Mouse (Mus musculus) MN1 (cell line): ENCODE measurements around the gene AU018091.
A peak's percentile ranks its signal among the peaks of the same experiment; 100 is the strongest.
"Not testable (repeated sequence)": the region's sequence is repeated elsewhere in the genome, so short reads cannot be mapped to it uniquely, and the experiment has no call there.

Source experiments
- DNase-seq: peaks from one replicate; pipeline ENCODE4 v3.0.0-alpha.2; 2016; ENCODE audit warnings: low spot score

AU018091 gene

GRCm38 (mm10) chr7:3168925-3169324 lies at the start of gene AU018091:
TSS of gene AU018091 (minus strand) at chr7:3169203.
- no peak for DNase-seq

DNA sequence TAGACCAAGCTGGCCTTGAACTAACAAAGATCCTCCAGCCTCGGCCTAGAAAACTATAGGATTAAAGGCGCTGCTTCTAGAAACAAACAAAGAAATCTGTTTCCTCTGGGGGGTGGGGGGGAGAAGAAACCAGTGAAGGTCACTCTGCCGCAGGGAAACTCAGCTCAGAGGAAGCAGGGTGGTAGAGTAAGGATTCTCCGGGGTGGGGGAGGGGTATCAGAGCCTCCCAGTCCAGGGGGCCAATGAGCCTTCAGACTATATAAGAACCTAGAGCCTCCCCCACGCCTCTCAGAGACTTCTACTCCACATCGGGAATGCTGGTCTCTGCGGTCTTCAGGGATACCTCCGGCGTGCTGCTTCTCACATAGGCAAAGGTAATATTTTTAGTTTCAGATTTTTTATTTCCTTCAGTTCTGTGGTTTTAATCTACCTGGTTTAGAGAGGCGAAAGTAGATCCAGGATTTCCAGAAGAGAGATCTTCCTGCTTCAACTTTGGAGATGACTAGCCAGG lies 48.6 kb upstream of the AU018091 start:
- DNase-seq = no peak

DNA sequence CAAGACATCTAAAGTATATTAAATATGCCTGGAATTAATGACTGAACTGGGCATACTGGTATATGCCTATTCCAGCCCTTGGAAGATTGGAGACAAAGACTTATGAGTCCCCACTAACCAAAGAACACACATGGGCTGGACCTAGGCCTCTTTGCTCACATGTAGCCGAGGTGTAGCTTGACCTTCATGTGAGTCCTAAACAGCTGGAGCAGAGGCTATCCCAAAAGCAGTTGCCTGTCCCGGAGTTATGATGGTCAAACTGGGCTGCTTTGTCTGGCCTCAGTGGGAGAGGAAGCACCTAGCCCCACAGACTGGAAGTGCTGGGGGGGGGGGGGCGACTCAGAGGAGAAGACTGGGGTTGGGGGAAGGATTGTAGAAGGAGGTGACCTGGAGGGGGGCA lies 47.3 kb upstream of the AU018091 start:
- no peak for DNase-seq

DNA sequence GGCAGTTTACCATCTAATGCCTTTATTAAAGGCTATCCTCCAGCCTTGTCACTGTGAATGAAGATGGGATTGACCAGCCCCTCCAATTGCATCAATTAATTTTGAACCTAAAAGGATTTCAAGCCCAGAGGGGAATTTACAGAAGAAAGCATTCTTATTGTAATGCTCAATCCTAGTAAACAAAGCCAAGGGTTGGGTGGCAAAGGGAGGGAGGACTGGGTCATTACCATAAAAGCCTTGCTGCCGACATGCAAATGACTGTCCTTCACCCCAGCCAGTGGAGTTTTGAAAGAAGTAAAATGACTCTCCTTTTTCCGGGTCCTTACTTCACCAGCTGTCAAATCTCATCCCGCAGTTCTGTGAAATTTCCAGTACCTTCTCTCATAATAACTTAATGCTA lies 44.6 kb upstream of the AU018091 start:
- DNase-seq = no peak

DNA sequence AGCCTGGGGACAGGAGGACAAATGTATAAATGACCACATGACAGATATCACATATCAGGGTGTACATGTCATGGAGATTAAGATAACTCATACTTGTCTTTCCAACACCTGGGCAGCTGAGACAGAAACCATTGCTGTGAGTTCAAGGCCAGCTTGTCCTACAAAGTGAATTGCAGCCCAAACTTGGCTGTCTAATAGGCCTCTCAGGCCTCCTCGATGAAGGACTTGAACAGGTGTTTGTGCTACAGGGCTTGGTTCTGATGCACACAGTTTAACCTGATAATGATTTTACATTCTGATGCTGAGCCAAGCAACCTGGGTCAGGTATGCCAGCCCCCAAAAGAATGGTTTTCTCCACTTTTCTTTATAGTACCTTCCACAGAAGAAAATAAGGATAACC lies 44.2 kb upstream of the AU018091 start:
- DNase-seq = no peak

DNA sequence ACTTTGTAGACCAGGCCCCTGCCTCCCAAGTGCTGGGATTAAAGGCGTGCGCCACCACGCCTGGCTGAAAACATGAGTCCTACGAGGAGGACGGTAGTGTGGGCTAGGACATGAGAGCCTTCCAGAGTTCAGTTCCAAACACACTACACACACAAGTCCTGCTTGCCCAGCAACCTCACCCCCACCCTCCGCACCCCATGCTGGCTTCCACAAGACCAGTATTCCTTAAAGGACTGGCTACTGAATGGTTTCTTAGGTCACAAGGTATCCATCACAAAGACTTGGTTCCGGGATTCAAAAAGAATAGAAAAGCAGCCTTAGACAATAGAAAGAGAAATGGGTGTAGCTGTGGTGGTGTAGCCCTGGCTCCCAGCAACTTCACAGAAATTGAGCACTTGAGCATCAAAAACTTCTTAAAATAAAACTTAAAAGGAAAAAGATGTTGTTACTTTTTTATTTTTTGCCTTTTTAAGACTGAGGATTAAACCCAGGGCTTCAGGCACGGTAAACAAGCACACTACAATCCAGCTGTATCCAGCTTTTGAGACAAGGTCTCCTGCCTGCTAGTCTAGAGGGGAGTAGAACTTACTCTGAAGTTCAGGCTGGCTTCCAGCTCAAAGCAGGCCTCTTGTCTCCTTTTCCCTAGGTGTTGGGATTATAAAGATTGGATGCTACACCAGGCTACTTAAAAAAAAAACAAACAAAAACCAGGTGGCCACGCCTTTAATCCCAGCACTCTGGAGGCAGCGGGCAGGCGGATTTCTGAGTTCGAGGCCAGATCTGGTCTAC lies 43.2 kb upstream of the AU018091 start:
- DNase-seq = no peak

DNA sequence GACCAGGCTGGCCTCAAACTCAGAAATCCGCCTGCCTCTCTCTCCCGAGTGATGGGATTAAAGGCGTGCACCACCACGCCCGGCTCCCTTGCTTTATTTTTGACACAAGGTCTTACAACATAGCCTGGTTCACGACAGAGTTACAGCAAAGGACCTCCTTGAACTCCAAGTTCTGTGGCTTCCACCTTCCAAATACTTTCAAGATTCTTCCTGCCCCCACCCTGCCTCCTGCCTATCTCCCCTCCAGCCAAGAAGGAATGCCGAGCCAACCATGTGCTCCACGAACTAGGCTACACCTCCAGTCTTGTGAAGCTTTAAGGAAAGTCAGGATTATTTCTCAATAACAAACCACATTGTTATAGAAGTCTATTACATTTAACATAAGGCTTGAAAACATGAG lies 42.5 kb upstream of the AU018091 start:
- DNase-seq = no peak

DNA sequence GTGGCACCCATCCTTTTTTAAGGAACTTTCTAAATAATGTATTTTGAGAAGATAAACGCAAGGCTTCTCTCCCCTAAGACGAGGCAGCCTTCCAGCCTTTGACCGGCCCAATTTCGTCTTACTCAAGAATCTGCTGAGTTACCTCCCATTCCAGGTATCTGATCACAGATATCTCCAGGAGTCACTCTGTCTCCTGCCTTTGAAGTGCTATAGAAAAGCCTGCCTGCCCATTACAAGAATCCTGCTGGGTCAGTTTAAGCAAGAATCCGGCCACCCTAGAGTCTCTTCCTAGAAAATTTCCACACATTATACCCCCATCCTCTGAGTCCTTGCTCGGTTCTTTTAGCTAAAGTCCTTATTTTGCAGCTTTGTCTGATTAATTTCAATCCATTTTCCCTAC lies 41.6 kb upstream of the AU018091 start:
- DNase-seq = no peak

GRCm38 (mm10) chr7:3206520-3206919 lies 37.5 kb upstream of the AU018091 start:
- no peak for DNase-seq

- no peak for DNase-seq
These were observed 35.6 kb upstream of the AU018091 start for GRCm38 (mm10) chr7:3204628-3205027.

- no peak for DNase-seq
These were observed 34.9 kb upstream of the AU018091 start for GRCm38 (mm10) chr7:3203890-3204289.

DNA sequence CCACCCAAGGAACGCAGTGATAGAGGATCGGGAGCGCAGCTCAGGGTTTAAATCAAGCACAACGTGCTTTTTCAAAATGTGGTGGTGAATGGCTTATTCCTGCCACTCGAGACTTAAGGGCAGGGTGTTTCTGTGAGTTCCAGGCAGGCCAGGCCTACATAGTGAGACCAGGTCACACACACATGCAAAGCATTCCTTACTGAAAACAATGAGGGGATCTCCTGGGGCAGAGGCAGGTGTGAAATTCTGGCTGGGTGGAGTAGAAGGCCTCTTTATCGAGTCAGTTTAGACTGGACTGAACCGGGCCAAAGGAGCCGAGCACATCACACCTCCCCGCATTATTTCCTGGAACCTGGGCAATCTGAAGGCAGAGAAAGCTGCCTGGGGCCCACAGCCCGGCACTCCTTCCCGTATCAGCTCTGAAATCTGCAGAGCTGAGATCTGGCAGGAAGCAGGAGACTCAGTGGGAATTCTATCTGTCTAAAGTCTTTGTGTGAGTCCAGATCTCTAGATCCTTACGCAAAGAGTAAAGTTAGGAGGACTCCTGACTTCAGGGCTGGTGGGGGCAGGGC lies 32.2 kb upstream of the AU018091 start:
- no peak for DNase-seq

DNA sequence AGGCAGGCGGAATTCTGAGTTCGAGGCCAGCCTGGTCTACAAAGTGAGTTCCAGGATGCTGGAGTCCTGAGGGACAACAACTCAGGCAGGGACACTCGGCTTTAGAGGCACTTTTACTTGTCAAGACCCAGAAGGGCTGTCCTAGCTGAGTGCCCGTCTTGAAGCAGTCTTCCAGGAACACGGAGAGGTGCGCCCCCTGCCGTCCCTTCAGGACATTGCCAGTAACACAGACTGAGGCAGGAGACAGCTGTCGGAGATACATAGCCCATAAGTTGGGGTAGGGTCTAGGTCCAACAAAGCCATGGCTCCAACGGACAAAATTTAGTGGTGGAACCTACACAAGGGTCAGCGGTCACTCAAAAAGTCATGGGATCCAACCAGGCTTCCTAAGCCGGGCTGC lies 29.9 kb upstream of the AU018091 start:
- DNase-seq = no peak

GRCm38 (mm10) chr7:3195850-3196249 lies 26.8 kb upstream of the AU018091 start:
- no peak for DNase-seq

GRCm38 (mm10) chr7:3194531-3194930 lies 25.5 kb upstream of the AU018091 start:
- DNase-seq = no peak

DNA sequence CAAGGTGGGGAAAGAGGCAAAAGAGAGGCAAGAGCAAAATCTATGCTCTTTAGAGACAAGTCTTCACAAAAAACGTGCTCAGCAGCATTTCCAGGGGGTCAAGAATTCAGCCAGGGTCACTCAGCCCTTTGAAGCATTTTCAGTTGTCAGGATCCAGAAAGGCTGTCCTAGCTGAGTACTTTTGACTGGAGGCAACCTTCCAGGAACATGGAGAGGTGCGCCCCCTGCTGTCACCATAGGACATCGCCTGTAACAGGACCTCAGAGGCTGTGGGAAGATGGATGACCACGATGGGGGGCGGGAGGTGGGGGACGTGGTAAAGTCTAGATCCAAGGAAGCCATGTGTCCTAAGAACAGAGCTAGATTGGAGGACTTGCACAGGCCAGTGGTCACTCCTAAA lies 24.9 kb upstream of the AU018091 start:
- peak; percentile 38 for DNase-seq

- DNase-seq = no peak
These were observed 24.1 kb upstream of the AU018091 start for GRCm38 (mm10) chr7:3193049-3193632.

DNA sequence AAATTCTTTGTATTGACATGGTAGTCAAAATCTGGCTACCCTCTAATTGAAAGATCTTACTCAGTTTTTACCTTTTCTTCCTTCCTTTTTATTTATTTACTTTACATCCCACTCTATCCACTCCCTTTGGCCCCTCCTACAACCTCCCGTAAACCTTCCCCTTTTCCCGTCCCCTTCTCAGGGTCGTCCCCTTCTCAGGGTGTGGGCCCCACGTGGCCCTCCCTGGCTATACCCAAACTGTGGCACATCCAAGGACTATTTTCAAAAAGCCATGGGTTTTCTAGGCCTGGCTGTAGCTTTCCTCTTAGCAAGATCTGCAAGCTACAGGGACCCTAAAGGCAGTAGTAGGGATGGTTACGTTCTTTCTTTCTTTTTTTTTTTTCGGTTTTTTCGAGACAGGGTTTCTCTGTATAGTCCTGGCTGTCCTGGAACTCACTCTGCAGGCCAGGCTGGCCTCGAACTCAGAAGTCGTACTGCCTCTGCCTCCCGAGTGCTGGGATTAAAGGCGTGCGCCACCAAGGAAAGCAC lies 23.0 kb upstream of the AU018091 start:
- no peak for DNase-seq

GRCm38 (mm10) chr7:3186726-3187125 lies 17.7 kb upstream of the AU018091 start:
- not testable (repeated sequence) for DNase-seq

DNA sequence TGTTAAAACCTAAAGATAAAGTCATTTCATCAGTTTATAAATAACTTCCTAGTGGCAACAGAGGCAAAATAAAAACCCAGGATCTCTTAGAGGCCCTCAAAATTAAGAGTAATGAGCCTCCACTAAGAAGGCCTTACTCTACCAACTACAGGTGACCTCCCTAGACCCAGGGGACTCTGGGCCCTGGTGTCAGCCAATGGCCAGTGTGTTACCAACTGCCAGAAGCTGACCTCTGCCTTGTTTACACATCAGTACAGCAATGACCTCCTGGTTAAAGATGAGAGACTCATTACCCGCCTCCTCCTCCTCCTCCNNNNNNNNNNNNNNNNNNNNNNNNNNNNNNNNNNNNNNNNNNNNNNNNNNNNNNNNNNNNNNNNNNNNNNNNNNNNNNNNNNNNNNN lies 17.1 kb upstream of the AU018091 start:
- no peak for DNase-seq

DNA sequence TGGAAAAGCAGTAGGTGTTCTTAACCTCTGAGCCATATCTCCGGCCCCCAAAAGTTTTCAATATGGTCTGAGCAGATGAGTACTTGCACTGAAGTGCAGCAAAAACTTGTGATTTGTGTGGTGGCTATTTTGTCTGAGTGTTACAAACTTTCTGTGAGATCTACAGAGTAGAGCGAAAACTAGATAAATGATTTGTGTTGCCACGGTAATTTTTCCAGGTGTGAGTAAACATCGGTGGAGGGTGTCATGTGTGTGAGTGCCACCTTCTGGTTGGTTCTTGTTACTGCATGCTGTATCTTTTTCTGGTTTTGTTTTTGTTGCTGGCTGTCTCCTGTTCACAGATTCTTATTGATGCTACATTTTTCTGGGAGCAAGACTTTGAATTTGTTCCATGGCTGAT lies 15.4 kb upstream of the AU018091 start:
- no peak for DNase-seq

- DNase-seq = not testable (repeated sequence)
These were observed 12.0 kb upstream of the AU018091 start for GRCm38 (mm10) chr7:3180958-3181357.

DNA sequence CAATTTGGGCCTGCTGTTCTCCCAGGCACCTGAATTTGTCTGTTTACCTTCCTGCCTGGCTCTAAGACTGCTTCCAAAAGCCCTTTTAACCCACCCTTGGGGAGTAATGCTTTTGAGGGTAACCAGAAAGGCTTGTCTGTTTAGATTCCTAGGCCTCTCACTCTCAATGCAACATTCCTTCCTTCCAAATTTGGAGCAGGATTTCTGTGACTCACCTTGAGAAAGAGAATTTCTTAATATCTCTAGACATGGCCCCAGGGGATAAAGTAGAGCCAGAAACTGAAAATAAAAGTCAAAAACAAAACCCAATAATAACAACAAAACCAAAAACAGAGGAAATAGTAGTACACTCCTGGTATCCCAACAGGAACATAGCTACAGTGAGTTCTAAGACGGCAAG lies 707 bp downstream of the AU018091 start:
- no peak for DNase-seq
